Mouse (Mus musculus) heart, adult 2 months (tissue): ENCODE results near the gene Gm20388.
A peak's percentile ranks its signal among the peaks of the same experiment; 100 is the strongest.

Experiments
- CTCF ChIP-seq: fragments of 200-600 bp; IDR thresholded peaks from 2 replicates; pipeline ENCODE4 v1.8.1; 2022; ENCODE audit warnings: antibody characterized with exemption, mild to moderate bottlenecking, moderate library complexity
- EP300 ChIP-seq: fragments of 200-500 bp; IDR thresholded peaks from 2 replicates; pipeline ENCODE4 v1.6.1; 2011; ENCODE audit warnings: low read depth, low read length, control low read depth; ENCODE audit not compliant: insufficient read depth
- POLR2A ChIP-seq: fragments of 200-500 bp; IDR thresholded peaks from 2 replicates; pipeline ENCODE4 v1.6.1; 2011; ENCODE audit warnings: mild to moderate bottlenecking, low read depth, low read length, control low read depth; ENCODE audit not compliant: insufficient read depth

DNA sequence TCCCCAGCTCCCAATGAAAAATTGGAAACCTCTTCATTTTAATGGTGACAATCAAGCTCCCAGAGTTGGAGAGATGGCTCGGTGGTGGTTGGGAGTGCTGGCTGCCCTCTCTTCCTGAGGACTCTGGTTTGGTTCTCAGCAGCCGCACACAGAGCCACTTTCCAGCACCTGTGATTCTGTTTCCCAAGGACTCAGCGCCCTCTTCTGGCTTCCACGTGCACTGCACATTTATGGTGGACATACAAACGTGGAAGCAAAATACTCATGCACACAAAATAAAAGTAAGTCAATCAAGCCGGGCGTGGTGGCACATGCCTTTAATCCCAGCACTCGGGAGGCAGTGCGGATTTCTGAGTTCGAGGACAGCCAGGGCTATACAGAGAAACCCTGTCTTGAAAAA, 333.9 kb downstream of the Gm20388 start:
- TF ChIP-seq CTCF (peak; percentile 44), POLR2A (no peak), EP300 (no peak)
